Mouse (Mus musculus): Measurements from ENCODE around the gene Cyp2c23. TPM values are rescaled to one million over a fixed set of nuclear protein-coding genes. Genes with fewer than 3 reads are reported as not detected.

The Cyp2c23 gene
- total RNA-seq, 1 experiment, result 0.31 TPM

GRCm38 (mm10) chr19:44024921-44025585 is 4.0 kb downstream of the Cyp2c23 start:
- no peaks in the 10 kb centered on the region for H3K36me3 ChIP-seq (ENCODE audit: control insufficient read depth, insufficient read depth, low read length, poor library complexity, severe bottlenecking)
- TF ChIP-seq HCFC1 (IDR thresholded peaks at IDR 0.05; ENCODE audit: borderline replicate concordance, insufficient read depth, low read length), result no peak
- TF ChIP-seq ZC3H11A (IDR thresholded peaks at IDR 0.05; ENCODE audit: borderline replicate concordance, low read depth, low read length), result no peak
- TF ChIP-seq ZNF384 (IDR thresholded peaks at IDR 0.05; ENCODE audit: low read depth, low read length), result no peak
- TF ChIP-seq MAFK (IDR thresholded peaks at IDR 0.05; ENCODE audit: insufficient read depth, low read depth, low read length), result no peak
- TF ChIP-seq CHD2 (IDR thresholded peaks at IDR 0.05; ENCODE audit: low read depth, low read length), result no peak
- H3K9ac ChIP-seq (ENCODE audit: insufficient read depth, low read depth, low read length, poor library complexity, severe bottlenecking), result no peak overlapping the region
- no peak for DNase-seq (ENCODE audit: low read depth, low spot score)
- in situ Hi-C loops (cut with MboI; ENCODE audit: low sequenced_read_pairs in 2 of 2, unreplicated experiment in 2 of 2), result no loop called here
- no peak overlapping the region for H3K27ac ChIP-seq (ENCODE audit: insufficient read depth, low read depth, low read length, poor library complexity, severe bottlenecking)
- H3K9me3 ChIP-seq (ENCODE audit: control insufficient read depth, insufficient read depth, low read depth, low read length), result no peaks in the 10 kb centered on the region
- H3K4me3 ChIP-seq (ENCODE audit: insufficient read depth in 1 of 2, low read depth in 1 of 2, low read length in 2 of 2, poor library complexity in 1 of 2, severe bottlenecking in 1 of 2), result no peak overlapping the region
- peaks cover 2 to 8% of the 10 kb centered on the region in 2 experiments; a peak in 2 of 4 replicates for H3K4me1 ChIP-seq (ENCODE audit: control insufficient read depth in 2 of 2, insufficient read depth in 2 of 2, low read length in 2 of 2, poor library complexity in 1 of 2)

GRCm38 (mm10) chr19:44023066-44023465 is 5.9 kb downstream of the Cyp2c23 start:
- in situ Hi-C loops (cut with MboI; ENCODE audit: low sequenced_read_pairs in 2 of 2, unreplicated experiment in 2 of 2), result no loop called here
- Histone ChIP-seq H3K9ac (ENCODE audit: insufficient read depth, low read depth, low read length, poor library complexity, severe bottlenecking) (no peak overlapping the region), H3K36me3 (ENCODE audit: control insufficient read depth, insufficient read depth, low read length, poor library complexity, severe bottlenecking) (no peaks in the 10 kb centered on the region), H3K27ac (ENCODE audit: insufficient read depth, low read depth, low read length, poor library complexity, severe bottlenecking) (no peak overlapping the region), H3K4me1 (ENCODE audit: control insufficient read depth in 2 of 2, insufficient read depth in 2 of 2, low read length in 2 of 2, poor library complexity in 1 of 2) (peaks cover 2 to 8% of the 10 kb centered on the region in 2 experiments; a peak in 2 of 4 replicates), H3K9me3 (ENCODE audit: control insufficient read depth, insufficient read depth, low read depth, low read length) (no peaks in the 10 kb centered on the region), H3K4me3 (ENCODE audit: insufficient read depth in 1 of 2, low read depth in 1 of 2, low read length in 2 of 2, poor library complexity in 1 of 2, severe bottlenecking in 1 of 2) (no peak overlapping the region)
- peak; percentile 46 for DNase-seq (ENCODE audit: low read depth, low spot score)
- no peak for TF ChIP-seq ZC3H11A (IDR thresholded peaks at IDR 0.05; ENCODE audit: borderline replicate concordance, low read depth, low read length)
- TF ChIP-seq HCFC1 (IDR thresholded peaks at IDR 0.05; ENCODE audit: borderline replicate concordance, insufficient read depth, low read length), result no peak
- no peak for TF ChIP-seq ZNF384 (IDR thresholded peaks at IDR 0.05; ENCODE audit: low read depth, low read length)

GRCm38 (mm10) chr19:44021502-44021901 is 7.5 kb downstream of the Cyp2c23 start:
- no peak for DNase-seq (ENCODE audit: low read depth, low spot score)
- Histone ChIP-seq H3K9ac (ENCODE audit: insufficient read depth, low read depth, low read length, poor library complexity, severe bottlenecking) (no peak overlapping the region), H3K36me3 (ENCODE audit: control insufficient read depth, insufficient read depth, low read length, poor library complexity, severe bottlenecking) (no peaks in the 10 kb centered on the region), H3K9me3 (ENCODE audit: control insufficient read depth, insufficient read depth, low read depth, low read length) (no peaks in the 10 kb centered on the region), H3K4me1 (ENCODE audit: control insufficient read depth in 2 of 2, insufficient read depth in 2 of 2, low read length in 2 of 2, poor library complexity in 1 of 2) (peaks cover 0 to under 1% of the 10 kb centered on the region in 2 experiments; a peak in 1 of 4 replicates), H3K27ac (ENCODE audit: insufficient read depth, low read depth, low read length, poor library complexity, severe bottlenecking) (no peak overlapping the region), H3K4me3 (ENCODE audit: insufficient read depth in 1 of 2, low read depth in 1 of 2, low read length in 2 of 2, poor library complexity in 1 of 2, severe bottlenecking in 1 of 2) (no peak overlapping the region)
- in situ Hi-C loops (cut with MboI; ENCODE audit: low sequenced_read_pairs in 2 of 2, unreplicated experiment in 2 of 2), result no loop called here
- no peak for TF ChIP-seq CHD2 (IDR thresholded peaks at IDR 0.05; ENCODE audit: low read depth, low read length)

- H3K36me3 ChIP-seq (ENCODE audit: control insufficient read depth, insufficient read depth, low read length, poor library complexity, severe bottlenecking), result no peaks in the 10 kb centered on the region
- no peak overlapping the region for H3K9ac ChIP-seq (ENCODE audit: insufficient read depth, low read depth, low read length, poor library complexity, severe bottlenecking)
- in situ Hi-C loops (cut with MboI; ENCODE audit: low sequenced_read_pairs in 2 of 2, unreplicated experiment in 2 of 2), result no loop called here
- H3K27ac ChIP-seq (ENCODE audit: insufficient read depth, low read depth, low read length, poor library complexity, severe bottlenecking), result no peak overlapping the region
- no peak overlapping the region for H3K4me3 ChIP-seq (ENCODE audit: insufficient read depth in 1 of 2, low read depth in 1 of 2, low read length in 2 of 2, poor library complexity in 1 of 2, severe bottlenecking in 1 of 2)
- TF ChIP-seq ZC3H11A (IDR thresholded peaks at IDR 0.05; ENCODE audit: borderline replicate concordance, low read depth, low read length), result no peak
- no peak for TF ChIP-seq CHD2 (IDR thresholded peaks at IDR 0.05; ENCODE audit: low read depth, low read length)
- TF ChIP-seq MAFK (IDR thresholded peaks at IDR 0.05; ENCODE audit: insufficient read depth, low read depth, low read length), result no peak
- TF ChIP-seq HCFC1 (IDR thresholded peaks at IDR 0.05; ENCODE audit: borderline replicate concordance, insufficient read depth, low read length), result no peak
- no peak for TF ChIP-seq ZNF384 (IDR thresholded peaks at IDR 0.05; ENCODE audit: low read depth, low read length)
- no peak for DNase-seq (ENCODE audit: low read depth, low spot score)
- H3K4me1 ChIP-seq (ENCODE audit: control insufficient read depth in 2 of 2, insufficient read depth in 2 of 2, low read length in 2 of 2, poor library complexity in 1 of 2), result no peaks in the 10 kb centered on the region; a peak in 1 of 4 replicates
- H3K9me3 ChIP-seq (ENCODE audit: control insufficient read depth, insufficient read depth, low read depth, low read length), result no peaks in the 10 kb centered on the region
Observed at GRCm38 (mm10) chr19:44019739-44020138, 9.3 kb downstream of the Cyp2c23 start.

- TF ChIP-seq ZNF384 (IDR thresholded peaks at IDR 0.05; ENCODE audit: low read depth, low read length) (no peak), CHD2 (IDR thresholded peaks at IDR 0.05; ENCODE audit: low read depth, low read length) (no peak), ZC3H11A (IDR thresholded peaks at IDR 0.05; ENCODE audit: borderline replicate concordance, low read depth, low read length) (no peak), HCFC1 (IDR thresholded peaks at IDR 0.05; ENCODE audit: borderline replicate concordance, insufficient read depth, low read length) (no peak)
- no peak overlapping the region for H3K27ac ChIP-seq (ENCODE audit: insufficient read depth, low read depth, low read length, poor library complexity, severe bottlenecking)
- in situ Hi-C loops (cut with MboI; ENCODE audit: low sequenced_read_pairs in 2 of 2, unreplicated experiment in 2 of 2), result no loop called here
- H3K9ac ChIP-seq (ENCODE audit: insufficient read depth, low read depth, low read length, poor library complexity, severe bottlenecking), result no peak overlapping the region
- no peak overlapping the region for H3K4me3 ChIP-seq (ENCODE audit: insufficient read depth in 1 of 2, low read depth in 1 of 2, low read length in 2 of 2, poor library complexity in 1 of 2, severe bottlenecking in 1 of 2)
- no peaks in the 10 kb centered on the region for H3K9me3 ChIP-seq (ENCODE audit: control insufficient read depth, insufficient read depth, low read depth, low read length)
- no peak for DNase-seq (ENCODE audit: low read depth, low spot score)
- H3K36me3 ChIP-seq (ENCODE audit: control insufficient read depth, insufficient read depth, low read length, poor library complexity, severe bottlenecking), result no peaks in the 10 kb centered on the region
- H3K4me1 ChIP-seq (ENCODE audit: control insufficient read depth in 2 of 2, insufficient read depth in 2 of 2, low read length in 2 of 2, poor library complexity in 1 of 2), result no peaks in the 10 kb centered on the region; a peak in 1 of 4 replicates
Observed at GRCm38 (mm10) chr19:44013862-44014261, 15.1 kb downstream of the Cyp2c23 start.
